Mouse (Mus musculus) right cerebral cortex, postnatal 36 days (tissue): ENCODE results near the gene Gm20422.

Experiments
- DNase-seq, 2 experiments: peaks; one replicate each; pipeline ENCODE4 v3.0.0; 2022; ENCODE audit warnings: low spot score in 2 of 2, mixed read lengths in 1 of 2

Gm20422 gene

GRCm38 (mm10) chr8:69793666-69794065 lies 19.0 kb upstream of the Gm20422 start:
- no peak for DNase-seq

DNA sequence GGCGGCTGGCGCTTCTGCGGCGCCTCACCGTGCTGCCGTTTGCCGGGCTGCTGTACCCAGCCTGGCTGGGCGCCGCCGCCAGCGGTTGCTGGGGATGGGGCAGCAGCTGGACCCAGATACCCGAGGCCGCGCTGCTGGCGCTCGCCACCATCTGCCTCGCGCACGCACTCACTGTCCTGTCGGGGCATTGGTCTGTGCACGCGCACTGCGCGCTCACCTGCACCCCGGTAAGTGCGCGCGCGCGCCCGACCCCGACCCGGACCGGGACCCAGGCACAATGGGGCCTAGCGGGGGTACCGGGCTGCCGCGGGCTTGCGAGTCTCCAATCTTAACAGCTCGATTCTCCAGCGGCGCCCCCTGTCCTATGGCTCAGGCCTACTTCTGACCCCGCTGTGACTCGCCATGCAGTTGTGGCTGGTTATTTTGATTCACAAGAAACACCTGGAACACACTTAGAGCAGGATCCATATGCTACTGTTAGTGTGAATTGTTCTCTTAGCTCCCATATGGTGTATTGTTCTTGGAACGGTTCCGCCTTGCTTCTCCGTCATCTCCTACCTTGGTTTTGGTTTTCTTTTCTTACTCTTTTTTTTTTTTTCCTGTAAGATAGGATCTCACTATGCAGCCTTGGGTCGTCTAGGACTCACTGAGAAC lies 16.9 kb upstream of the Gm20422 start:
- DNase-seq, result no peak

DNA sequence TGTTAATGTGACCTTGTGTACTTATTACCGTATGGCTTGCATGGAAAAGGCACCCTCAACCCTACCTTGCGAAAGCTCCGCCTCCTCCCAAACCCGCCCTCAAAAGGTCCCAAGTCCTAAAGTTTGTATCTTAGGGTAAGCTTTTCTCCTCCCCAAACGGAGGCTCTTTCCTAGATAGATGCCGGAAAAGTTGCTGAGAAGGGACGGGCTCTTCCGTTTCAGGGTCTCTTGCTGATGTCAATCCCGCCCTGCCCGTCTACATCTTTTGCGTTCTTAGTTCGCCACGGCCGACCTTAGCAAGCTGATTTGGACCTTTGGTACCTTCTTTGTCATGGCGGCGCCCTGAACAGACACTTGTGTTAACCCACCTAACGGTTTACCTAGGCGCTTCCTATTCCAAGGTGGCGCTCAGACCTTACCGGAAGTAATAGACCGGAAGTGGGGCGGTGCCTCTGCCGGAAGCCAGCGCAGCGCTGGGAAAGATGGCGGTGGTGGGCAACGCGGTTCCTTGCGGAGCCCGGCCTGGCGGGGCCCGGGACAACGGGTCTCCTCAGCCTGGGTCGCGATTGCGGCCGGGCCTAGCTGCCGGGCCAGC lies 16.2 kb upstream of the Gm20422 start, which contains the start of the genes Atp13a1 and Zfp866:
TSS of gene Atp13a1 (plus strand) at position 391 of the 595 bp plus-strand sequence.
TSS of gene Zfp866 (minus strand) at position 406 of the 595 bp plus-strand sequence.
- peak; percentile 78 to 86 for DNase-seq

- no peak for DNase-seq
Measured at GRCm38 (mm10) chr8:69790364-69790763, 15.7 kb upstream of the Gm20422 start.

GRCm38 (mm10) chr8:69789731-69790130 lies 15.0 kb upstream of the Gm20422 start:
- DNase-seq, result no peak

DNA sequence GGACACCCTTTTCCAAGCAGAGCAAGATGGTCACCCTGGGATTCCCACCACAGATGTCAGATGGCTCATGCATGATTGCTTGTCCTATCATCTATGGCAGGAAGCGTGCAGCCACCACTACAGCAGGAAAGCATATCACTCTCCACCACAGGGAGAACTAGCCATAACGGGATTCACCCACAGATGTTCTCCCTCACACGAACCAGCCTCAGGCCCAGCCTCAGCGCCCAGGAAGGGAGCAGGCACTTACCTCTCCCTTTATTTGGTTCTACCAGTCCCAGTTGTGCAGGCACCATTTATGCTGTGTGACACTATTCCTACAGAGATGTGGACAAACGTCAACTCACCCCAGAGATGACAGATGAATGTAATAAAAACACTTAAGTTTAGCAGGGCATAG lies 14.4 kb upstream of the Gm20422 start:
- DNase-seq, result no peak

GRCm38 (mm10) chr8:69777111-69777510 lies 2.4 kb upstream of the Gm20422 start:
- no peak for DNase-seq

- no peak for DNase-seq
Measured at GRCm38 (mm10) chr8:69775149-69775534, 456 bp upstream of the Gm20422 start.

DNA sequence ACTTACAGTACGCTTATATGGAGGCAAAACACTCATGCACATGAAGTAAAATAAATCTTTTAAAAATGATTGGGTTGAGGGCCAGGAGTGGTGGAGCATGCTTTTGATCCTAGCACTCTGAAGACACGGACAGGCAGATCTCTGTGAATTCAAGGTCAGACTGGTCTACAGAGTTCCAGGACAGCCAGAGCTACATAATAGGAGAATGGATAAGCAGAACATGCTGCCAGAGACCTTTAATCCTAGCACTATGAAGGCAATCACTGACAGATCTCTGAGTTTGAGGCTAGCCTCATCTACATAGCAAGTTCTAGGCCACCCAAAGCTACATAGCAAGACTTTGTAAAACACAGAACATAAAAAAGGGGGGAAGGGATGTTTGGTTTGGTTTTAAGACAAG lies 2.6 kb downstream of the Gm20422 start:
- DNase-seq, result no peak

GRCm38 (mm10) chr8:69771221-69771620 lies 3.5 kb downstream of the Gm20422 start:
- no peak for DNase-seq

DNA sequence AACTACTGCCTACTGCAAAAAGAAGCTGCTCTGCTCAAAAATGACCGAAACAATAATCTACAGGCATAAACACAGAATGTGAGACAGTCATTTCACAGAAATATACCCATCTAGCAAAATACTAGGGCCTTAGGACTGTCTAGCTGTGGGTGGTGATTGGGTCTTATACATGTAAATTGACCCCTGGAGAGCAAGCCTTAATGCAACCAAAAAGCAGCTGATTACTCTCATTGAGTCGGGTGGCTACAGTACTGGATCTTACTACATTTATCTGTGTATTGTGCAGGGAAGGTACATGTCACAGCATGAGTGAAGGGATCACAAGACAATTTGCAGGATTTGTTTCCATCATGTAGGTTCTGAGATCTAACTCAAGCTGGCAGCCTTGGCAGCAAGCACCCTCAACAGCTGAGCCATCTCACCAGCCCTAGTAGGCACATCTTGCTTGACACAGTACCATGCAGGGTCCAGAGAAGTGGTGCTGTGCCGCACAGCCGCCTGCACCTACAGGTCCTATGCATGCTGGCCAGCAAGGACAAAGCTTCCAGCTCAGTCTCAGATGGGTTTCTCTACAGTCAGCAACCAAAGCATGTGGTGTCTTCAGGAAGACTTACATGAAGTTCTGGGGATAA lies 12.8 kb downstream of the Gm20422 start:
- no peak for DNase-seq

GRCm38 (mm10) chr8:69758316-69758715 lies 16.4 kb downstream of the Gm20422 start:
- DNase-seq, result no peak

DNA sequence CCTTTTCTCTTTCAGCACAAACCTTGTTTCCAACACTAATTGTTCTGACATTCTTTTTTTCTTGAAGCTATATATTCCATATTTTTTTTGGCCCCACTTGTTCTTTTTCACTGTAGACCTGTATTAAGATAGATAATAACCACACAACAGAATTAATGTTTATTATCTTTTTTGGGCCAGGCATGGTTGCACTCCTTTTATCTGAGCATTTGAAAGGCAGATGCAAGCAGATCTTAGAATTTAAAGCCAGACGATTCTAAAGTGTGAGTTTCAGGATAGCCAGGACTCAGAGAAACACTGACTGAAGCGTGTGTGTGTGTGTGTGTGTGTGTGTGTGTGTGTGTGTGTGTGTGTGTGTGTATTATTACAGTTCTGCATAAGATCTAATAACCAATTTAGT lies 22.2 kb downstream of the Gm20422 start:
- no peak for DNase-seq

GRCm38 (mm10) chr8:69749544-69750454 lies 24.9 kb downstream of the Gm20422 start, which contains the start of gene Zfp963:
Gene Zfp963, minus strand, starts transcription at chr8:69749970.
- DNase-seq, result peak; percentile 93 to 94

GRCm38 (mm10) chr8:69741231-69741630 lies 33.5 kb downstream of the Gm20422 start:
- DNase-seq, result no peak

DNA sequence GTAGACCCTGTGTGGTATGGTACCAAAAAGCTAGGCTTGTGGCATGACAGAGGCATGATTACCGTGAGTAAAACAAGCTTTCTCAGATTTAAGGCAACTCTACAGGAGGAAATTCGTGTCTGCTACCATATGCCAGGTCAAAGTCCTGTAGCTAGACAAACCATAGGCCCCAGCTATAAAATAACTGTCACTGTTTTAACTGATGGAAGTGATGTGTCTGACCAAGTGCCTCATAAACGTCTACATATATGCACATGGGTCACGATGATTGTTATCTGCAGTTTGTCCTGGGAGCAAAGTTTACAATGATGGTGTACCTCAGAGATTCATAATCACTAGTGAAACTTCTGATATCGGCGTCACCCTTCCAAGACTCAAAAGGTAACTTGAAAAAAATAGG lies 33.9 kb downstream of the Gm20422 start:
- DNase-seq, result no peak

- no peak for DNase-seq
Measured at GRCm38 (mm10) chr8:69735495-69735894, 39.2 kb downstream of the Gm20422 start.

DNA sequence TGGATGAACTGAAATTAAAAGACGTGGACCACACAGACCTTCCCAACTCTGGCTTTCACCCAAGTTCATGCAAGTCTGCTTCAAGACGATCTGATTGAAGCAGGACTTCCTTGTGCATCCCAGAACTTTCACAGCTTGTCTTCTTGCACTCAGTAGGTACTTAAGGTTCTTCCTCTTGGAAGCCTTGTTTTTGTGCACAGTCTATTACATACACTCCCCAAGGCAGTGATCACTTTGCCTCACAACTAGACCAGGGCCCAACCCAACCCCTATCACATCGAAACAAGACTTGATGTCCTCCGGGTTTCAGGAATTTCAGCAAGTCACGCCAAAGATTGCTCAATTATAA lies 57.5 kb downstream of the Gm20422 start:
- DNase-seq, result no peak

GRCm38 (mm10) chr8:69716403-69717231 lies 58.1 kb downstream of the Gm20422 start:
- peak; percentile 97 to 100 for DNase-seq

- no peak for DNase-seq
Measured at GRCm38 (mm10) chr8:69715366-69715765, 59.3 kb downstream of the Gm20422 start.

- DNase-seq, result no peak
Measured at GRCm38 (mm10) chr8:69713516-69713915, 61.2 kb downstream of the Gm20422 start.
